Mouse (Mus musculus) megakaryocyte progenitor cell, adult 5-6 weeks (primary cell): ENCODE measurements around the gene Egfl7. TPM values are rescaled to one million over a fixed set of nuclear protein-coding genes. Genes with fewer than 3 reads are reported as not detected.

ENCODE experiments used
- ATAC-seq: replicated peaks from 2 replicates; pipeline ENCODE4 v1.8.0; 2016; ENCODE audit warnings: mild to moderate bottlenecking, moderate TSS enrichment, inconsistent platforms; ENCODE audit not compliant: poor library complexity
- total RNA-seq, 2 experiments: library from RNA; stranded (forward) in 1 of 2; stranded (reverse) in 1 of 2; fragments of 157-497, 149-512 nt in 1 of 2; fragments of 200-1000 nt in 1 of 2; gene quantifications; 2 replicates each; pipeline versions ENCODE4 v1.2.3 to v1.2.4; 2015 to 2017

The Egfl7 gene
- total RNA-seq, 2 experiments from 2014 or later = 24.9 to 58.3 TPM

DNA sequence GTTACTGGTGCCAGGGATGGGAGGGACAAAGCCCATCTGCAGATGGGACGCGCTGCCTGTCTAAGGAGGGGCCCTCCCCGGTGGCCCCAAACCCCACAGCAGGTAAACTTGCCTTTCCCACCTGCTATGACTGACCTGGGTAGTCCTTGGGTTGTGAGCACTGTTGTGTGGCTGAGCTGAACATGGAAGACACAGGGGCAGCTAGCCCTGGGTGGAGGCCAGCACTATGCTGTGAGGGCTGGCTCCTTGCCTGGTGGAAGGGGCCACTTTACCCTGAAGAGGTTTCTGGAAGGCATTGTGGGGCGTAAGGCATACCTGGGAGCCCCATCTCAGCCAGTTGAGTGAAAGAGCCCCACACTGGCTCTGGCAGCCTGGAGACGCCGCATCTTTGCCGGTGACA lies 11.1 kb downstream of the Egfl7 start:
- no peak for ATAC-seq

DNA sequence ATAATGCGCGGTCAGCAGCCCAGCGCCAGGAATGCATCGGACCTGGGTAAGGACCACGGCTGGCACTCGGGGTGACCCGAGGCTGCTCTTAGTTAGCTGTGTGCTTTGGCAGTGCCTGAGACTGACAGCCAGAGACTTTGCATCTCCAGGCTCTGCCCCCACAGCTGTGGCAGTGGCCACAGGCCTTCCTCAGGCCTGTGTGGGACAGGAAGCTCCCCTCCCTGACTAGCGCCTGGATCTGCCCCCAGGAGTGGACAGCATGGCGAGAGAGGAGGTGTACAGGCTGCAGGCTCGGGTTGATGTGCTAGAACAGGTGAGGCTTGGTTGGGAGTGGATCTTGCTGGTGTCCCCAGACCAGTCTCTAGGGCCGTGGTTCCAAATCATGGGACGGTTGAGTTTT lies 11.6 kb downstream of the Egfl7 start:
- no peak for ATAC-seq

DNA sequence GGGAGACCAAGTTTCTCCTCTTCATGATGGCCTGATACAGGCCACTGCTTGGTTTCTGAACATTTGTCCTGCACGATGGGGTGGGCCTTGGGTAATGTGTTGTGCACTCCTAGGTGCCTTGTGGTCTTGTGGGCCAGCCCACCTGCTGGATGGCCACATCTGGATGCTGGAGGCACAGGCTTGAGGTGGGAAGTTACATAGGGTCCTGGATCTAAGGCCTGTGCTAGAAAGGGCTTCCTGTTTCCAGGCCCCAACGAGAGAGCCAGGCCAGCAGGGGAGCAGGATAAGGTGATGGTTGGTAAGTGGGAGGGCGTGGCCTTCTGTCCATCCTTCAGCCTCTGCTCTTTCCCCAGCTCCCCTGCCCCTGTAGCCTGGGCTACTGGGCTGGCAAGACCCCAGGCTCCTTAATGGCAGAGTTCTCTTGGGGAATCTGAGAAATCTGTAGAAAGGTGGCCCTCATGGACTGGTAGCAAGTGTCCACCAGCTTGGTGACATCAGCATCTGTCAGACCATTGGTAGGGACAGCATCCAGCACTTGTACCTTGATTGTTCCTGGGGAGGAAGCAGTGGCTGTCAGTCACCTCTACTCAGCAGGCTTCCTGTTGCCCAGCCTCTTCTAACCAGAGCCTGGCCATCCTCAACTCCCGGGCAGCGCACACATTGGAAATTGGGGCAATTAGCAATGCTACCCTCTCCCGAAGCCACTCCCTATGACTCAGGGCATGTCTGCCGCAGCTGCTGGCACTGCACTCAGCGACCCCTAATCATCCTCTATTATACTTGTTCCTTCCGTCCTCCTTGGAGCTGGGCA lies 13.6 kb downstream of the Egfl7 start:
- no peak for ATAC-seq

DNA sequence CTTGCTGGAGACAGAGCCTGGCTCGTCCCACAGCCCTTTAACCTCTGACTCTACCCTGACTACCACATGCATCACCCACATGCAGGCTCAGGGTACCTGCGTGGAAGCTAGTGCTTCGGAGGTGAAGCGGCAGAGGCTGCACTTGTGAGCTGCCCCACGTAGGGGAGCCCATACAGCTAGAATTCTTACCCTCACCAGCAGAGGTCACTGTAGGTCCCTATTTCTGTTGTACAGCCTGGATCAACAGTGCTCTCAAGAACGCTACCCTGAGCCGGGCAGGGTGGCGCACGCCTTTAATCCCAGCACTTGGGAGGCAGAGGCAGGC lies 14.2 kb downstream of the Egfl7 start:
- peak; percentile 82 for ATAC-seq

DNA sequence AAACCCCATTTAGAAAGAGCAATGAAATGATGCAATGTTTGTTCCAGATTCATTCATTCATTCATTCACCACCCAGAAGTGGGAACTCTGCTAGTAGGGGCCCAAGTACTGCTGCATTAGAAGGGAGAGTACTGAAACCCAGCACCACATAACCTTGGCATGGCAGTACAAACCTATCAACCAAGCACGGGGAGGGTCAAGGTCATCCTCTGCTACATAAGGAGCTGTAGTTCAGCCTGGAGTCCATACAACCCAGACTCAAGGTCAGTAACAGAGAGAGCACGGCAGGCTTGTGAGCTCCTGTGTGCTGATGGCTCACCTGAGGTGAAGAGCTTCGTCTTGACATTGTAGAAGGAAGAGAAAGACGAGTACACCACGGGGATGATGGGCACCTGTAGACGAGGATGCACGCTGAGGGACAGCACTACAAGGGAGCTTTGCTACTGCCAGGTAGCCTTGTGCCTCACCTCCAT lies 14.7 kb downstream of the Egfl7 start:
- ATAC-seq = no peak

DNA sequence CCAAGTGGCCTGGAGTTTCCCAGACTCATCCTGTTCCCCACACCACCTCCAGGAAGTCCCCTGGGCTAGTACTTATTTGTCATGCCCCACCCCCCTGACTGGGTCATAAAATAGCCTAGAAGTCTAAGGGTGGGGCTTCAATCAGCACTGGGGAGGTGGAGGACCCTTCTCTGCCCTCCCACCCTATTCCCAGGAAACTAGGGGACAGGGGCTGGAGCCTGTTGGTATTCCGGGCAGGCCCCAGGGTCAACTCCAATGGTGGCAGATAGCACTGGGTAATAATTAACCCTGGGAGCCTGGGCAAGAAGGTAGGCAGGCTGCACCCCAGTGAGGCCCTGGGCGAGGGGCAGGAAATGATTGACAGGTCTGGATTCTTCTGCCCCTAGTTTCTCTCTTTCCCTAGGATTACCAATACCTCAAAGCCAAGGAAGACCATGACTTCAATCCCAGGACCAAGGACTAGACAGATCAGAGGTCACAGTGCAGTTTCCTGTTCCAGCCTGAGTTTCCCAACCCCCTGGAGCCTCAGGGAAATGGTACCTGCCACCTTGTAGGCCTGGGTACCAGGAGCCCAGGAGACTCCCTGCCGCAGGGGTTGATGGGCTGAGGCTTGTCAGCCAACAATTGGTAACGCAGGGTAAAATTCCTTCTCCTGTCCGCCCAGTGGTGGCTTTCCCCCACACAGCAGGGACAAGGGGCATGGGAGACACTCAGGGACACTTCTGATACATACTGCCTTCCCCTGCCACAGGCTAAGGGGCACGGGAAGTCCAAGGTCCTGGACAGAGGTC lies 15.3 kb downstream of the Egfl7 start:
- ATAC-seq = no peak

DNA sequence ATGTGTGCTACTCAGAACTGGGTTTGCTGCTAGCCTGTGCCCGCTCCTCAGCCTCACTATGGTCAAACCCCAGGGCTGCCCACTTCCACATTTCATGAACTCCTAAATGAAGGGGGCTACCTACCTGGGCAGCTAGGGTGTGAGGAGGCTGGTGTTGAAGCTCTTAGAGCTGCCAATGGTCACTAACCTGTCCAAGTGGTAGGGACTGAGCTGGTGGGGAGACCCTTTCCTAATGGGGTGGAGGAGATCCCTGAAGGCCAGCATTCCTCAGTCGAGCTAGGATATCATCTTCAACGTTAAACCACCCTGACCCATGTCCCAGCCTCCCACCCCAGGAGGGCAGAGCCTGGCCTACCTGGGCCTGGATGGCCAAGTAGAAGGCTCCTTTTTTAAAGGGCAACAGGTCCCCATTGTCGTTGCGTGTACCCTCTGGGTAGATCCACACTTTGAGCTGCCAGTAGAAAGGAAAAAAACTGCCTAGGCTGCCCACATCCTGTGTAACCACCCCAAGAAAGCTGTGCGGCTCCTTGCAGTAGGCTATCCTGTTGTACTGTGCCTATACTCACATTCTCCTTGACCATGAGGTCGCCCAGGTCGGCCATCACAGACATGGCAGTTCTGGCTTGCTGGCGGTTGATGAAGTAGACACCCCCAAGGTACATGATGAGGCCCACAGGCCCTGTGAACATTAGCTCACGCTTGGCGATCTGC lies 16.1 kb downstream of the Egfl7 start:
- no peak for ATAC-seq

DNA sequence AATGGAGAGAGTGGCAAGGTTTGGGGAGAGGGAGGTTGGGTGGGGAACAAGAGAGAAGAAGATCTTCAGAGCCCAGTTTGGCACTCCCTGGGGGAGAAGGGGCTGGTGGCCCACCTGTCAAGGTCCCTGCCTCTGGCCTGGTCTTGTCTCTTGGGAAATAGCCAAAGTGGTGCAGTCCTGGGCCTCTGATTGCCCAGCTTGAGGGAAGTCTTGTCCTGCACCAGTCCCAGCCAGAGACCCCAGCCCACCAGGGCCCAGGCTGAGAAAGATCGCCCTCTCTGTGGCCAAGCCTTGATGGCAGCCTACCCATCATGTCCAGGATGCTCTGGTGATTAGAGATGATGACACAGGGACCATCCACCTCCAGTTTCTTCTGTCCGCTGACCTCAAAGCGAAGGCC lies 17.1 kb downstream of the Egfl7 start:
- ATAC-seq = no peak

DNA sequence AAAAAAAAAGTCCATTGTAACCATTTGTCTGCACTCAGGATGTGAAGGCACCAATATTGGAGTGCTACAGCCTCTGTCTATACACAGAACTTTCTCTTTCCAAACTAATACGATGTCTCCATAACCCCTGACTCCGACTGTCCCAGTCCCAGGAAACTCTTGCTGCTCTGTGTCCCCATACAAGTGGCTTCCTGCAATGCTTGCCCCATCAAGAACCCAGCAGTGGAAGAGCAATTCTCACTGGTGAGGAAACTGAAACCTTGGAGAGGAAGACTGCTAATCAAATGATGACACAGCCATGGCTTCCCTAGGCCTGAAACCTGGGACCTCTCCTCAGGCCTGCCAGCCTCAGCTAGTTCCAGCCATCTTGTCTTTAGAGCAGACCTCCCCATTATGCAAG lies 18.0 kb downstream of the Egfl7 start:
- ATAC-seq = peak; percentile 56

DNA sequence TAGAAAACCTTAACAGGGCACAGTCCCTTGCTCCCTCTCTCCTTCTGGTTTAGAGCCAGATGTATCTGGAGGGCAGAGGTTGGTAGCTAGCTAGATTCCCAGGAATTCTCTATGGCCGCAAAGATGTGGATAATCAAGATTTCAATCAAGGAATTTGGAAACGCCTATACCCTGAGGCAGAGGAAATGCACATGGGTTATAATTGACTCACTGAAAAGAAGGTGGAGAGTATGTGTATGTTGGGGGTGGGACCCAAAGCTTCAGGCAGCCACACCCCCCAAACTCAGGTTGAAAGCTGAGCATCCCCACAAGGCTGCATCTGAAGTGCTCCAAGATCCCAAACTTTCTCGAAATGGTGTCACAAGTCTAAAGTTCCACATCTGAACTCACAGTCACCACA lies 18.6 kb downstream of the Egfl7 start:
- no peak for ATAC-seq

DNA sequence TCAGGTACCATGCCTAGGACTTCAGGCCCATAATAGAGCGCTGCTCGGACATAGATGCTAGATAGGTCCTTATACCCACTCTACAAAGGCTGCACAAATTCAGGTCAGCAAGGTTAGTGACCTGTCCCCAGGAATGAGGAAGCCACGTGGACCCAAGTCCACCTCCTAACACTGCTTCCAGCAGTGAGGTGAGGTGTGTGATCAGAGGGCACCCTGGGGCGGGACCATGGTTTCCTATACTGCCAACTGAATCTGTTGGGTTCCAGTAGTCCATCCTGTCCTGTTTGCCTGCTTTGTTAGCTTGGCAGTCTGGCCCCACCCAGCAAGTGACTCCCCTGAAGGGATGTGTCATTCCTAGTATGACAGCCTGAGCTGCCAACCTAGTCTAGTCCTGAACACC lies 20.2 kb downstream of the Egfl7 start:
- ATAC-seq = no peak

DNA sequence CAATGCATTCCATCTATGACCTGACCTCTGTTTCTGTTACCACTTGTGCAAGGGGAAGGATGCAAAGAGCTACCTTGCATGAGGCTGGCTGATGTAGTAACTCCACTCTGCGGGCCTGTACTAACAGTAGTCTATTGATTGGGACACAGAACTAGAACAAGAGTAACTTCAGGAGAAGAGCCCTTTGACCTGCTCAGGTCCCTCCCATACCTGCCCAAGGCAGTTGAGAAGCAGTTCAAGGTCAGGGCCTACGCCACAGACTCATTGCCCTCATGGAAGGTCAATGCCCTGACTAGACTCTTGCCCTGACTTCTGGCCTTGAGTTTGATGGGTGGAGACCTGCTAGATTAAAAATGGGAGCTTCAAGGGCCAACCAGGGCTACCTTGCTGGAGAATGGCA lies 20.9 kb downstream of the Egfl7 start:
- no peak for ATAC-seq

DNA sequence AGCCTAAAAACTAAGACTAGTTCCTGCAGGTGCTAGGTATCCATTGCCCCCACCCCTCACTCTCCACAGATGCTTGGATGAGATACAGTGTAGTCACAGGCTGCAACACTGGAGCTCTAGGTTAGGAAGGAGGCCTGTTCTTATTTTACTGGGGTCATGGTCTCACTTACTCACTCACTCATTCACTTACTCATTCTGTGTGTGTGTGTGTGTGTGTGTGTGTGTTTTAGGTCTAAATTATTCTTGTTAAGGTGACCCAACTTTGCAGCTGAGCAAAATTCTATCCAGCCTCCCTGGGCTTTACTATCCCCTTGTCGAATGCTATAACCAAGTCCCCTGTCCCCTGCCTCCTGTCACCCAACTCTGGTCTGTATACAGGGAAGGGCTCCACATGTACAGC lies 21.8 kb downstream of the Egfl7 start:
- no peak for ATAC-seq

DNA sequence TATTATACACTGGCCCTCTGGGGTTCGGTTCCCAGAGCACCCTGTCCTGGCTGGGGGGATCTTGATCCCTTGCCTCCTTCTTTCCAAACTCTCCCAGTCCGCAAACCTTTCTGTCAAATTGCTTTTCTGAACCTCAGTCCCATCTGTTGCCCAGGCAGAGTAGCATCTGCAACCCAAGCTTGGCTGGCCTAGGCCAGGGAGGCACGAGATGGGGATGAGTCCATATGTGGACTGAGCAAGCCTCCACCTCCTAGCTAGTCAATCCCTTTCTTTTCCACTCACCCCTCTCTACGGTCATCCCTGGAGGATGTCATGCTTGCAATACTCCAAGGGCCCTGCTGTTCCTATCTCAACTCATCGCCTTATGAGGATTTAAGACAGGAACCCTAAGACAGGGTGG lies 22.8 kb downstream of the Egfl7 start:
- ATAC-seq = no peak

DNA sequence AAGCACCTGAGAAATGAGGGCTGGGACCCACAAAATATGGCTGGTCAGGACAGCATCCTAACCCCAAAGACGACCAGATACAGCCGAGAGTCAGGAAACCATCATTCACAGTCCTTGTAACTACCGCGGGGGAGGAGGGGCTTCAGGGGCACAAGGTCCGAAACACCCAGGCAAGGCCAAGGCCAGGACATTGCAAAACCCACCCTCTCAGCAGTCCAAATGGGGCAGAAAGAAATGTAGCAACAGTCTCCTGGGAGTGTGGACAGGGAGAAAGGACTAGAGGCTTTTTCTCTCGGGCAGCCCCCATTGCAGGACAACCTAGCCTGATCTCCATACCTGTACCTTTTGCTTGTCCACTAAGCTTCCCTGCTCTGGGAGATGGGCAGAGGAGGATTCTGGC lies 23.3 kb downstream of the Egfl7 start:
- 0 out of 2 replicates have a peak, but pooled peaks have one; percentile 2 for ATAC-seq

DNA sequence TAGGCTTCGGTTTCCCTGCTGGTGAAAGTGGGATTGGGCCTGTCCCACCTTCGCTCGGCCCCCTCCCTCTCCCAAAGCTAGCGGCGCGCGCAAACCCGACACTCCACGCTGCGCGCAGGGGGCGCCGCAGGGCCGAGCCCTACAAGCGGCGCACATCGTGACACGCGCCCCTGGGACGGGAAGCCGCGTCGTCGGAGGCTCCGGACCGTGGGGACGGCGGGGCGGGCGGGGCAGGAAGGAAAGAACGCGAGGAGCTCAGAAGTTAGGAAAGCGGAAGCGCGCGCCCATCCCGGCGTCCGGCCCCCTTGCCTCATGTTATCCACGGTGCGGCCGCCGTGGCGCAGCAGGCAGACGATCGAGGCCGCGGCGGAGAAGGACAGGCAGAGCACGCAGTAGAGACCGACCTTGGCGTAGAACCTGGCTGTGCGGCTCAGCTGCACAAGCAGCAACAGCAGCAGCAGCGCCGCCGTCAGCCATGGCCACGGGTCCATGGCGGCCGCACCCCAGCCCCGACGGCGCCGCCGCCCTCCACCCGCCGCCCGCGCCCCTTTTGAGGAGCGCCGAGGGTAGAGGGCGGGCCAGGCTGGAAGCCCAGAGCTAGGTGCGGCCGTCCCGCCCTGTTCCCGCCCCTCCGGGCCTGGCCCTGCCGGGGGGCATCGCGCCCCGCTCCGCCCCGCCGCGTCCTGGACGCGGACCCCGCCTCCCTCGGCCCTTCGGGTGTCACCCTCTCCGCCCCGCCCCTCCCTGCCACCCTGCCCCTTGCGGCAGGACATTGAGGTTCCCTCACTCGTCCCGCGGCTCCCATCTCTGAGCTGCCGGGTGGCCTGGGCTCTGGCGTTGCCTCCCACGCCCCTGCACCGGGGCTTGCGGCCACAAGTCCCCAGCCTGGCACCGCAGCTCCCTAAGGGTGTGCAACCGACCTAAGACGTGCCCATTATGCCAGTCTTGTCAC lies 24.2 kb downstream of the Egfl7 start, which contains the start of gene Agpat2:
Gene Agpat2 (minus strand): TSS at position 698 of the 952 bp plus-strand sequence.
- peak; percentile 60 for ATAC-seq

DNA sequence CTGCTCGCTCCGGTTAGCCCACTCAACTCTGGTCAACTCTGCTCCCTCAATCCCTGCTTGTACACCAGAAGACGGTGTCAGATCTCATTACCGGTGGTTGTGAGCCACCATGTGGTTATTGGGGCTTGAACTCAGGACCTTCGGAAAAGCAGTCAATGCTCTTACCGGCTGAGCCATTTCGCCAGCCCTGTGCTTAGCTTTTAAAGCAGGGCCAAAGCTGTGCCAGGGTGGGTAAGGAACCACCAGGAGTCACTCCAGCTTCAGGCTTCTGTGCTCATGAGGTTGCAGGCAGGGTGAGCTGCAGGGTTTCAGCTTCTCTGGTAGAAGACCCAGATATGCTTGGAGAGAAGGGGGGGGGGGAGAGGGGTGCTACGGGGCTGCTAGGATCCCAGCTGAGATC lies 25.5 kb downstream of the Egfl7 start:
- ATAC-seq = no peak

DNA sequence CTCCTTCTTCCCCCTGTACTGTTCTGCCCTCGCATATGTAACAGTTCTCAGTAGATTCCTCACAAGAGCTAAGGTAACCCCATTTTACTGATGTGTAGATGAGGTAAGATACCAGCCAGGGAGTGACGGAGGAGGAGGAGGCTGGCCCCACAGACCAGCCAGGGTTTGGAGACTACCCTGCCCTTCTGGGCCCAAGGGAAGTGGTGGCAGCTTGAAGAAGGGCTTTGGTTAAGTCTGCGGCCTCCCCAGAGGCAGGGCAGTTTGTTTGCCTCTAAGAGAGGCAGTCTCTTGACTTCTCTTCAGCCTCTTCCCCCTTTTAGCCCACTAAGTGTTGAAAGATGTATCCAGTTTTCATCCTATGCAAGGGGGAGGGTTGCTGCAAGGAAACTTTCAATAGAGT lies 26.8 kb downstream of the Egfl7 start:
- ATAC-seq = peak; percentile 17

DNA sequence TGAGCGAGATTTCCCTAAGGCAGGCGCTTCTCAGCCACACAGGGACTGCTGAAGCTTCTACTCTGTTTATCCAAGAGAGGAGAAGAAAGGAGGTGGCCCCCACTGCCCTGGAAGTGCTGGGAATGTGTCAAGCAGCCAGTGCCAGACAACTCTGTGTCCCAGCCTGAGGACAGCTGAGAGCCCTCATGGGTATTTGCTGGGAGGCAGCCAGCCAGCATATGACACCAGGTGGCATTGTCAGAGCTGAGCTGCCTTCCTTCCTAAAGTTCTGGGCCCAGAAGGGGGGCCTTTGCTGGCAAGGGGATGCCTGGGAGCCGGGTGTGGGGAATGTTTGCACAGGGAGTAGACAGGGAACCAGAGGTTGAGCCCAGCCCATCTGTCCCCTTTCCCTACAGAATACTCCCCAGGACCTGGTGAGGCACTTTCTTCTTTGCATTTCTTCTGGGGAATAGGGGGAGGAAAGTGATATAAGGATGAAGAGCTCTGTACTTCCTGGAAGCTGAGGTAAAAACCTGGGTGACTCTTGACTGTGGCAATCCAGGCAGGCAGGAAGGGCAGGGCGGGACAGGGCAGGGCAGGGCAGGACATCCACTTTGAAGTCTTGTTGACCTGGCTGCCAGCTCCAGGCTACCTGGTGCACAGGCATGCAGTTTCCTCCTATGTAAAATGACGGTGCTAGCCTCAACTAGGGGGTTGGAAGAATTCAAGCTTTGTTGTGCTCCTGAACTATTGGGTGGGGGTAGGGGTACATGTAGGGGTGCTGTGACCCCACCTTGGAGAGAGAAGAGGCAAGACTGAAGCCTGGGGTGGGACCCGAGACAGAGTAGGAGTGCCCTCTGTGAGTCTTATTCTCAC lies 27.5 kb downstream of the Egfl7 start:
- ATAC-seq = no peak

DNA sequence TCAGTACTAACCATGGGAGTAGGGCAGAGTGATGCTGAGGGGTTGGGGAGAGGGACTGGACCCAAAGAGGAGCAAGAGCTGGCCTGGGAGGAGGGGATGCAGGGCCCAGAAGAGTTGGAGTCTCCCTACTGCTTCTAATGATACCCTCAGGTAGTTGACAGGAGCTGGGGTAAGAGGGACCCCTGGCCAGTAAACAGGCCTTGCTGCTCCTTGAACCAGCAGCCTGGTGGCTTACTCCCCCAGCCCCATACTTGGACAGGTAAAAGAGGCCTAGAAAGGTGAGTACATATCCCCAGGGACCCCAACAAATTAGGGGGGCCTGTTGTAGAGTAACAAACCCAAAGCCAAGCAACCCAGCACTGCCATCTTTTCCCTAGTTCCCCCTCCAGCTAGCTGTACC lies 29.0 kb downstream of the Egfl7 start:
- ATAC-seq = no peak
